Comparison of ENCODE assay signal across 25 mouse cellular contexts in the genomic region with DNA sequence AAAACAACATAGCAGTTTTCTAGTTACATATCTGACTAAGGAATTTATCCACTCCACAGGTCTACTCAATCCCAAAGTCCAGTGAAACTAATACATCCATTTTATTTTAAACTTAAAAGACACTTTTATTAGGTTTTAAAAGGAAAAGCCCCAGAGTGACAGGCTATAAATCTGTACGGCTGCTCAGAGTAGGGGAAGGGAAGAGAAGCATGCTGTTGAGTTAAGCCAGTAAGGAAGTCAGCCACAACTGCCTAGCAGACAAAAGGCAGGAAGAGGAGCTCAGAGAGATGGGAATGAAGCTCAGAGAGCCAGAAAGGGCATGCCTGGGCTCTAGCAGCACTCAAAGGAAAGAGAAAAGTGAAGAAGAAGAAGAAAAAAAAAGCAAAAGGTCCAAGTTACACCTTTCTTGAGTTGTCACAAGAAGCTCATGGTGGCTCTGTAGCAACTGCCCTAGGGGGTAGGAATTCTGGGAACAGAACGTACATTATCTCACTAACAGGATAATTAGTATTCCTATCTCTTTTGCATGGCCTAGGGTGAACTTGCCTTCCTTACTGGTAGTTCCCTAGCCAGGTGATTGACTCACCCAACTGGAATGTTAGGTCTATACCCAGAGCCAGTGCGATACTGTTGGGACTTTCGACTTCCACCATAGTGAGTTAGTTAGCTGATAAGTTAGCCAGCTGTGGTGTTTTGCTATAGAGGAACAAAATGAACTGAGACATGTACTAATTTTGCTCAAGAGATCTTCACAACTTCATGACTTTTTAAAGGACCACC. TPM values are rescaled to one million over a fixed set of nuclear protein-coding genes. Genes with fewer than 3 reads are reported as not detected.
DNase-seq lines count a peak whose midpoint lies in the region; ATAC-seq and TF ChIP-seq lines count a peak whose summit lies in the region.
"Had no signal": no experiment of that assay in that cellular context is flagged by ENCODE, and none has a peak within 500 bp of the region (broad histone marks: within the 10 kb centered on the region; RNA-seq: fewer than 3 reads in every experiment).

No protein-coding gene starts in this region.

- no peak for ATAC-seq in heart, postnatal 0 days (ENCODE audit: insufficient read depth, low read depth)
- peak; percentile 59; the same call in 1 of the 2 replicates for ATAC-seq in limb, embryonic 12.5 days (ENCODE audit: insufficient number of reproducible peaks, insufficient read depth, low FRiP score, low TSS enrichment, low read depth)
- ATAC-seq in limb, embryonic 14.5 days (ENCODE audit: low FRiP score, low read depth) = peak; percentile 37; the same call in 1 of the 2 replicates
- no peak for ATAC-seq in forebrain, embryonic 14.5 days
- ATAC-seq: forebrain, embryonic 15.5 days; hindbrain, postnatal 0 days; midbrain, embryonic 16.5 days had no signal

- WGBS in heart, postnatal 0 days = 44% methylated on average over 4 of the region's 4 CpGs
- WGBS in limb, embryonic 12.5 days = 49% methylated on average over 4 of the region's 4 CpGs
- 67% methylated on average over 4 of the region's 4 CpGs for WGBS in limb, embryonic 10.5 days
- 49% methylated on average over 4 of the region's 4 CpGs for WGBS in limb, embryonic 14.5 days
- WGBS in forebrain, embryonic 14.5 days = 84% methylated on average over 4 of the region's 4 CpGs

- no peak for DNase-seq in heart, postnatal 0 days (ENCODE audit: low spot score)
- DNase-seq in heart, postnatal 36 days = no peak
- no peak for DNase-seq in limb, embryonic 10.5 days (ENCODE audit: low spot score)
- DNase-seq in limb, embryonic 14.5 days (ENCODE audit: low spot score) = no peak
- DNase-seq in forebrain, embryonic 14.5 days (ENCODE audit: low spot score) = no peak
- DNase-seq in right cerebral cortex, adult 18-20 months = no peak
- DNase-seq: adrenal gland, postnatal 25 days; cerebellum, adult 11-12 months; cerebellum, adult 9-11 months; embryo, embryonic 11 days; gastrocnemius, postnatal 25 days; kidney, adult 11 months; kidney, postnatal 4 days; lung, postnatal 36 days; right cerebral cortex, postnatal 25 days; spleen, adult 18-20 months had no signal

- no peak overlapping the region for H3K4me3 ChIP-seq in heart, postnatal 0 days (ENCODE audit: low read depth, low read length)
- no peak overlapping the region for H3K4me3 ChIP-seq in limb, embryonic 12.5 days (replicated peaks)
- H3K4me3 ChIP-seq in limb, embryonic 10.5 days = no peak overlapping the region
- H3K4me3 ChIP-seq in limb, embryonic 14.5 days (replicated peaks; ENCODE audit: low read length) = no peak overlapping the region
- no peak overlapping the region for H3K4me3 ChIP-seq in forebrain, embryonic 14.5 days (ENCODE audit: low read depth, low read length)
- H3K4me3 ChIP-seq: embryonic facial prominence, embryonic 12.5 days; forebrain, embryonic 15.5 days; hindbrain, embryonic 12.5 days; liver, embryonic 15.5 days; neural tube, embryonic 13.5 days had no signal

- TF ChIP-seq EP300 in heart, postnatal 0 days (IDR thresholded peaks at IDR 0.05; ENCODE audit: low read depth) = no peak

- no peak overlapping the region for H3K9ac ChIP-seq in heart, postnatal 0 days (replicated peaks; ENCODE audit: low read depth, low read length)
- H3K9ac ChIP-seq in limb, embryonic 12.5 days (replicated peaks) = no peak overlapping the region
- no peak overlapping the region for H3K9ac ChIP-seq in limb, embryonic 14.5 days (ENCODE audit: low read depth, low read length, severe bottlenecking)
- no peak overlapping the region for H3K9ac ChIP-seq in forebrain, embryonic 14.5 days (ENCODE audit: low read length)
- H3K9ac ChIP-seq: embryonic facial prominence, embryonic 12.5 days; forebrain, embryonic 15.5 days; hindbrain, embryonic 12.5 days; liver, embryonic 15.5 days; neural tube, embryonic 13.5 days had no signal

- H3K27me3 ChIP-seq in heart, postnatal 0 days (ENCODE audit: control insufficient read depth, insufficient read depth, low read length) = no peaks in the 10 kb centered on the region
- no peaks in the 10 kb centered on the region for H3K27me3 ChIP-seq in limb, embryonic 12.5 days
- H3K27me3 ChIP-seq in limb, embryonic 10.5 days (ENCODE audit: low read depth, poor library complexity, severe bottlenecking) = no peaks in the 10 kb centered on the region
- H3K27me3 ChIP-seq in limb, embryonic 14.5 days (ENCODE audit: control insufficient read depth, insufficient read depth, low read length) = no peaks in the 10 kb centered on the region
- H3K27me3 ChIP-seq in forebrain, embryonic 14.5 days (replicated peaks; ENCODE audit: control insufficient read depth, insufficient read depth, low read length) = no peaks in the 10 kb centered on the region
- H3K27me3 ChIP-seq: embryonic facial prominence, embryonic 12.5 days; forebrain, embryonic 15.5 days; hindbrain, embryonic 12.5 days; liver, embryonic 15.5 days; neural tube, embryonic 13.5 days had no signal

- 0 out of 2 replicates have a peak overlapping the region, but pooled peaks have one; percentile 25 for H3K27ac ChIP-seq in heart, postnatal 0 days (ENCODE audit: low read depth)
- no peak overlapping the region for H3K27ac ChIP-seq in limb, embryonic 12.5 days
- H3K27ac ChIP-seq in limb, embryonic 10.5 days = no peak overlapping the region
- H3K27ac ChIP-seq in limb, embryonic 14.5 days (replicated peaks; ENCODE audit: low read depth, low read length) = no peak overlapping the region
- no peak overlapping the region for H3K27ac ChIP-seq in forebrain, embryonic 14.5 days (ENCODE audit: low read depth, low read length)
- H3K27ac ChIP-seq: embryonic facial prominence, embryonic 12.5 days; forebrain, embryonic 15.5 days; hindbrain, embryonic 12.5 days; hindbrain, postnatal 0 days; liver, embryonic 15.5 days; neural tube, embryonic 13.5 days had no signal

- H3K4me1 ChIP-seq in heart, postnatal 0 days (ENCODE audit: control insufficient read depth, insufficient read depth) = peaks cover 19% of the 10 kb centered on the region
- peaks cover 8% of the 10 kb centered on the region for H3K4me1 ChIP-seq in limb, embryonic 12.5 days (replicated peaks)
- H3K4me1 ChIP-seq in limb, embryonic 10.5 days = peaks cover 6% of the 10 kb centered on the region
- 0 out of 2 replicates have a peak, but pooled peaks cover 3% of the 10 kb centered on the region for H3K4me1 ChIP-seq in limb, embryonic 14.5 days (ENCODE audit: control insufficient read depth, insufficient read depth, low read length)
- H3K4me1 ChIP-seq in forebrain, embryonic 14.5 days (ENCODE audit: control insufficient read depth, insufficient read depth, low read length) = no peaks in the 10 kb centered on the region
- H3K4me1 ChIP-seq: embryonic facial prominence, embryonic 12.5 days; hindbrain, embryonic 12.5 days; liver, embryonic 15.5 days; neural tube, embryonic 13.5 days had no signal

- H3K36me3 ChIP-seq in heart, postnatal 0 days (replicated peaks; ENCODE audit: control insufficient read depth, insufficient read depth, low read length) = no peaks in the 10 kb centered on the region
- H3K36me3 ChIP-seq in limb, embryonic 12.5 days = no peaks in the 10 kb centered on the region
- H3K36me3 ChIP-seq in limb, embryonic 10.5 days = no peaks in the 10 kb centered on the region
- no peaks in the 10 kb centered on the region for H3K36me3 ChIP-seq in limb, embryonic 14.5 days (ENCODE audit: control insufficient read depth, insufficient read depth, low read length)
- no peaks in the 10 kb centered on the region for H3K36me3 ChIP-seq in forebrain, embryonic 14.5 days (ENCODE audit: control insufficient read depth, insufficient read depth, low read length)
- H3K36me3 ChIP-seq: embryonic facial prominence, embryonic 12.5 days; forebrain, embryonic 15.5 days; hindbrain, embryonic 12.5 days; liver, embryonic 15.5 days; neural tube, embryonic 13.5 days had no signal

- TF ChIP-seq CTCF in heart, postnatal 0 days (IDR thresholded peaks at IDR 0.05; ENCODE audit: low read depth) = no peak

- H3K4me2 ChIP-seq in heart, postnatal 0 days (ENCODE audit: low read depth, low read length) = no peak overlapping the region
- H3K4me2 ChIP-seq in limb, embryonic 12.5 days = no peak overlapping the region
- H3K4me2 ChIP-seq in limb, embryonic 14.5 days (replicated peaks; ENCODE audit: low read depth, low read length, severe bottlenecking) = no peak overlapping the region
- no peak overlapping the region for H3K4me2 ChIP-seq in forebrain, embryonic 14.5 days (ENCODE audit: low read length)
- H3K4me2 ChIP-seq: embryonic facial prominence, embryonic 12.5 days; forebrain, embryonic 15.5 days; hindbrain, embryonic 12.5 days; liver, embryonic 15.5 days; midbrain, embryonic 11.5 days; neural tube, embryonic 13.5 days had no signal

- H3K9me3 ChIP-seq in heart, postnatal 0 days (replicated peaks; ENCODE audit: control insufficient read depth, low read length) = no peaks in the 10 kb centered on the region
- no peaks in the 10 kb centered on the region for H3K9me3 ChIP-seq in limb, embryonic 12.5 days
- H3K9me3 ChIP-seq in limb, embryonic 10.5 days (replicated peaks) = no peaks in the 10 kb centered on the region
- H3K9me3 ChIP-seq in limb, embryonic 14.5 days (ENCODE audit: control insufficient read depth, low read length) = no peaks in the 10 kb centered on the region
- H3K9me3 ChIP-seq in forebrain, embryonic 14.5 days (replicated peaks; ENCODE audit: control insufficient read depth, low read length) = no peaks in the 10 kb centered on the region
- H3K9me3 ChIP-seq: embryonic facial prominence, embryonic 12.5 days; forebrain, embryonic 15.5 days; hindbrain, embryonic 12.5 days; liver, embryonic 15.5 days; neural tube, embryonic 13.5 days had no signal

- intact Hi-C loops in heart, postnatal 36 days (cut with DNase I) = no loop called here

- no peak for TF ChIP-seq POLR2A in limb, embryonic 14.5 days (IDR thresholded peaks at IDR 0.05; ENCODE audit: borderline replicate concordance, extremely low read depth, insufficient read depth, insufficient read length)

RNA-seq across cellular contexts. Expression of a gene that starts 21.2 kb away (rescaled TPM):
- 47.8 and 49.7 TPM in 2 replicates for total RNA-seq in heart, postnatal 0 days (2014; rRNA removed; ENCODE audit: low replicate concordance)
- 17.6 and 17.7 TPM in 2 replicates for polyA plus RNA-seq in heart, postnatal 0 days (2015; fragmentation: Nextera tagmentation; extraction: Ambion mirVana)
- total RNA-seq in heart, postnatal 36 days (2021) = 10 to 100 TPM; 13.6 to 15.3 TPM
- polyA plus RNA-seq in limb, embryonic 12.5 days (2016; fragmentation: Nextera tagmentation; extraction: Ambion mirVana) = 63.2 and 63.8 TPM in 2 replicates
- 46.5 and 51.5 TPM in 2 replicates for polyA plus RNA-seq in limb, embryonic 10.5 days (2016; fragmentation: Nextera tagmentation; extraction: Ambion mirVana)
- 43.3 and 48.6 TPM in 2 replicates for polyA plus RNA-seq in limb, embryonic 14.5 days (2012; rRNA removed)
- polyA plus RNA-seq in limb, embryonic 14.5 days (2014; fragmentation: Nextera tagmentation; extraction: Ambion mirVana) = 38.8 and 44.8 TPM in 2 replicates
- 37.4 and 44.5 TPM in 2 replicates for polyA plus RNA-seq in forebrain, embryonic 14.5 days (2014; fragmentation: Nextera tagmentation; extraction: Ambion mirVana)

Comparison
In these comparisons a context has a peak if more than half of its experiments do, and no peak if none do; other contexts are left out.
1. ATAC-seq: peak in limb, embryonic 12.5 days (single experiment) and limb, embryonic 14.5 days (single experiment); none in heart, postnatal 0 days (single experiment) and forebrain, embryonic 14.5 days (single experiment).